Mouse (Mus musculus): ENCODE results near the gene Slc17a9.

Gene Slc17a9

GRCm38 (mm10) chr2:180754976-180755688 is 30.1 kb downstream of the Slc17a9 start:
- DNase-seq (ENCODE audit: low spot score): no peak

GRCm38 (mm10) chr2:180755896-180756295 is 30.8 kb downstream of the Slc17a9 start:
- peak; percentile 30 for DNase-seq (ENCODE audit: low spot score)

- DNase-seq (ENCODE audit: low spot score): no peak
Measured at GRCm38 (mm10) chr2:180756786-180757185, 31.7 kb downstream of the Slc17a9 start.

GRCm38 (mm10) chr2:180758513-180759263 is 33.6 kb downstream of the Slc17a9 start:
- DNase-seq (ENCODE audit: low spot score): no peak

- no peak for DNase-seq (ENCODE audit: low spot score)
Measured at GRCm38 (mm10) chr2:180764986-180765385, 39.9 kb downstream of the Slc17a9 start.

GRCm38 (mm10) chr2:180765713-180766112 is 40.6 kb downstream of the Slc17a9 start:
- no peak for DNase-seq (ENCODE audit: low spot score)

- no peak for DNase-seq (ENCODE audit: low spot score)
Measured at GRCm38 (mm10) chr2:180775223-180775622, 50.2 kb downstream of the Slc17a9 start.

- DNase-seq (ENCODE audit: low spot score): no peak
Measured at GRCm38 (mm10) chr2:180775641-180776040, 50.6 kb downstream of the Slc17a9 start.

- no peak for DNase-seq (ENCODE audit: low spot score)
Measured at GRCm38 (mm10) chr2:180776793-180777192, 51.7 kb downstream of the Slc17a9 start, which contains the start of gene Bhlhe23. Bhlhe23 (minus strand) TSS chr2:180776900.

- no peak for DNase-seq (ENCODE audit: low spot score)
Measured at GRCm38 (mm10) chr2:180779226-180780104, 54.4 kb downstream of the Slc17a9 start.

- DNase-seq (ENCODE audit: low spot score): no peak
Measured at GRCm38 (mm10) chr2:180780282-180780681, 55.2 kb downstream of the Slc17a9 start.

- no peak for DNase-seq (ENCODE audit: low spot score)
Measured at GRCm38 (mm10) chr2:180786732-180787131, 61.7 kb downstream of the Slc17a9 start.

GRCm38 (mm10) chr2:180787566-180788232 is 62.6 kb downstream of the Slc17a9 start:
- DNase-seq (ENCODE audit: low spot score): no peak

- no peak for DNase-seq (ENCODE audit: low spot score)
Measured at GRCm38 (mm10) chr2:180788386-180788785, 63.3 kb downstream of the Slc17a9 start.

GRCm38 (mm10) chr2:180788843-180789242 is 63.8 kb downstream of the Slc17a9 start:
- DNase-seq (ENCODE audit: low spot score): no peak

- DNase-seq (ENCODE audit: low spot score): no peak
Measured at GRCm38 (mm10) chr2:180791674-180792073, 66.6 kb downstream of the Slc17a9 start.

All from urinary bladder, postnatal 10 days (tissue).